Mouse (Mus musculus): ENCODE results near the gene Ccdc181. TPM values are rescaled to one million over a fixed set of nuclear protein-coding genes. Genes with fewer than 3 reads are reported as not detected.

The Ccdc181 gene
- polyA plus RNA-seq, 1 experiment, result 18.6 TPM

- no peak overlapping the region; the same call in 1 of the 2 replicates for H3K27ac ChIP-seq (ENCODE audit: insufficient read depth, low read length)
- WGBS, result 18% methylated on average over 10 of the region's 10 CpGs
- TF ChIP-seq CTCF (IDR thresholded peaks at IDR 0.05; ENCODE audit: borderline replicate concordance, insufficient read depth, low read depth, low read length) (no peak), POLR2A (IDR thresholded peaks at IDR 0.05; ENCODE audit: borderline replicate concordance, insufficient read depth, low read length) (no peak)
- no peaks in the 10 kb centered on the region for H3K27me3 ChIP-seq (ENCODE audit: control insufficient read depth, insufficient read depth, low read length)
- peaks cover 4% of the 10 kb centered on the region; the same call in 1 of the 2 replicates for H3K4me1 ChIP-seq (ENCODE audit: control insufficient read depth, insufficient read depth, low read length)
- peak overlapping the region; percentile 96 for H3K4me3 ChIP-seq (replicated peaks; ENCODE audit: insufficient read depth, low read depth, low read length)
- peak; percentile 21 to 22 for DNase-seq
These were observed 27.4 kb upstream of the Ccdc181 start for GRCm38 (mm10) chr1:164247971-164248370.

- TF ChIP-seq POLR2A (IDR thresholded peaks at IDR 0.05; ENCODE audit: borderline replicate concordance, insufficient read depth, low read length) (peak; percentile 76), CTCF (IDR thresholded peaks at IDR 0.05; ENCODE audit: borderline replicate concordance, insufficient read depth, low read depth, low read length) (no peak)
- Histone ChIP-seq H3K4me3 (replicated peaks; ENCODE audit: insufficient read depth, low read depth, low read length) (peak within 1 kb of the TSS; percentile 96), H3K27me3 (ENCODE audit: control insufficient read depth, insufficient read depth, low read length) (no peaks in the 10 kb centered on the region), H3K4me1 (ENCODE audit: control insufficient read depth, insufficient read depth, low read length) (peaks cover 4% of the 10 kb centered on the region; the same call in 1 of the 2 replicates), H3K27ac (ENCODE audit: insufficient read depth, low read length) (peak within 1 kb of the TSS; percentile 93)
- WGBS, result under 1% methylated on average over 74 of the region's 79 CpGs
- DNase-seq, result peak; percentile 98 to 99
These were observed 26.7 kb upstream of the Ccdc181 start, which contains the start of gene Slc19a2 for GRCm38 (mm10) chr1:164248465-164249331. Slc19a2 (plus strand) TSS chr1:164249046.

- Histone ChIP-seq H3K27me3 (ENCODE audit: control insufficient read depth, insufficient read depth, low read length) (no peaks in the 10 kb centered on the region), H3K4me1 (ENCODE audit: control insufficient read depth, insufficient read depth, low read length) (peaks cover 4% of the 10 kb centered on the region; the same call in 1 of the 2 replicates), H3K4me3 (replicated peaks; ENCODE audit: insufficient read depth, low read depth, low read length) (peak overlapping the region; percentile 78), H3K27ac (ENCODE audit: insufficient read depth, low read length) (peak overlapping the region; percentile 32; the same call in 1 of the 2 replicates)
- no peak for TF ChIP-seq POLR2A (IDR thresholded peaks at IDR 0.05; ENCODE audit: borderline replicate concordance, insufficient read depth, low read length)
- no peak for TF ChIP-seq CTCF (IDR thresholded peaks at IDR 0.05; ENCODE audit: borderline replicate concordance, insufficient read depth, low read depth, low read length)
- WGBS, result under 1% methylated on average over 33 of the region's 33 CpGs
- DNase-seq, result no peak
These were observed 26.1 kb upstream of the Ccdc181 start for GRCm38 (mm10) chr1:164249332-164249711.

GRCm38 (mm10) chr1:164250391-164251150 is 24.8 kb upstream of the Ccdc181 start:
- H3K27me3 ChIP-seq (ENCODE audit: control insufficient read depth, insufficient read depth, low read length), result no peaks in the 10 kb centered on the region
- TF ChIP-seq CTCF (IDR thresholded peaks at IDR 0.05; ENCODE audit: borderline replicate concordance, insufficient read depth, low read depth, low read length), result no peak
- TF ChIP-seq POLR2A (IDR thresholded peaks at IDR 0.05; ENCODE audit: borderline replicate concordance, insufficient read depth, low read length), result no peak
- H3K4me3 ChIP-seq (replicated peaks; ENCODE audit: insufficient read depth, low read depth, low read length), result peak overlapping the region; percentile 78
- peak in 1 of 2 experiments; percentile 11 for DNase-seq
- peaks cover 4% of the 10 kb centered on the region; the same call in 1 of the 2 replicates for H3K4me1 ChIP-seq (ENCODE audit: control insufficient read depth, insufficient read depth, low read length)
- 44% methylated on average over 8 of the region's 8 CpGs for WGBS
- no peak overlapping the region for H3K27ac ChIP-seq (ENCODE audit: insufficient read depth, low read length)

GRCm38 (mm10) chr1:164251438-164251837 is 23.9 kb upstream of the Ccdc181 start:
- no peaks in the 10 kb centered on the region for H3K27me3 ChIP-seq (ENCODE audit: control insufficient read depth, insufficient read depth, low read length)
- TF ChIP-seq CTCF (IDR thresholded peaks at IDR 0.05; ENCODE audit: borderline replicate concordance, insufficient read depth, low read depth, low read length) (no peak), POLR2A (IDR thresholded peaks at IDR 0.05; ENCODE audit: borderline replicate concordance, insufficient read depth, low read length) (no peak)
- no peak overlapping the region for H3K4me3 ChIP-seq (replicated peaks; ENCODE audit: insufficient read depth, low read depth, low read length)
- H3K4me1 ChIP-seq (ENCODE audit: control insufficient read depth, insufficient read depth, low read length), result peaks cover 4% of the 10 kb centered on the region; the same call in 1 of the 2 replicates
- 88% methylated on average over 1 of the region's 1 CpGs for WGBS
- H3K27ac ChIP-seq (ENCODE audit: insufficient read depth, low read length), result no peak overlapping the region
- DNase-seq, result no peak

- Histone ChIP-seq H3K27ac (ENCODE audit: insufficient read depth, low read length) (no peak overlapping the region), H3K4me3 (replicated peaks; ENCODE audit: insufficient read depth, low read depth, low read length) (no peak overlapping the region), H3K27me3 (ENCODE audit: control insufficient read depth, insufficient read depth, low read length) (no peaks in the 10 kb centered on the region), H3K4me1 (ENCODE audit: control insufficient read depth, insufficient read depth, low read length) (peaks cover 4% of the 10 kb centered on the region; the same call in 1 of the 2 replicates)
- no peak for DNase-seq
- 90% methylated on average over 5 of the region's 5 CpGs for WGBS
- TF ChIP-seq POLR2A (IDR thresholded peaks at IDR 0.05; ENCODE audit: borderline replicate concordance, insufficient read depth, low read length) (no peak), CTCF (IDR thresholded peaks at IDR 0.05; ENCODE audit: borderline replicate concordance, insufficient read depth, low read depth, low read length) (no peak)
These were observed 22.8 kb upstream of the Ccdc181 start for GRCm38 (mm10) chr1:164252551-164252950.

GRCm38 (mm10) chr1:164254836-164255235 is 20.5 kb upstream of the Ccdc181 start:
- 83% methylated on average over 3 of the region's 3 CpGs for WGBS
- H3K4me3 ChIP-seq (replicated peaks; ENCODE audit: insufficient read depth, low read depth, low read length), result no peak overlapping the region
- no peak for DNase-seq
- TF ChIP-seq POLR2A (IDR thresholded peaks at IDR 0.05; ENCODE audit: borderline replicate concordance, insufficient read depth, low read length) (no peak), CTCF (IDR thresholded peaks at IDR 0.05; ENCODE audit: borderline replicate concordance, insufficient read depth, low read depth, low read length) (no peak)
- no peak overlapping the region for H3K27ac ChIP-seq (ENCODE audit: insufficient read depth, low read length)
- no peaks in the 10 kb centered on the region for H3K27me3 ChIP-seq (ENCODE audit: control insufficient read depth, insufficient read depth, low read length)
- H3K4me1 ChIP-seq (ENCODE audit: control insufficient read depth, insufficient read depth, low read length), result peaks cover 4% of the 10 kb centered on the region; the same call in 1 of the 2 replicates
